14 mouse cellular contexts compared by ENCODE assay signal in the genomic region with DNA sequence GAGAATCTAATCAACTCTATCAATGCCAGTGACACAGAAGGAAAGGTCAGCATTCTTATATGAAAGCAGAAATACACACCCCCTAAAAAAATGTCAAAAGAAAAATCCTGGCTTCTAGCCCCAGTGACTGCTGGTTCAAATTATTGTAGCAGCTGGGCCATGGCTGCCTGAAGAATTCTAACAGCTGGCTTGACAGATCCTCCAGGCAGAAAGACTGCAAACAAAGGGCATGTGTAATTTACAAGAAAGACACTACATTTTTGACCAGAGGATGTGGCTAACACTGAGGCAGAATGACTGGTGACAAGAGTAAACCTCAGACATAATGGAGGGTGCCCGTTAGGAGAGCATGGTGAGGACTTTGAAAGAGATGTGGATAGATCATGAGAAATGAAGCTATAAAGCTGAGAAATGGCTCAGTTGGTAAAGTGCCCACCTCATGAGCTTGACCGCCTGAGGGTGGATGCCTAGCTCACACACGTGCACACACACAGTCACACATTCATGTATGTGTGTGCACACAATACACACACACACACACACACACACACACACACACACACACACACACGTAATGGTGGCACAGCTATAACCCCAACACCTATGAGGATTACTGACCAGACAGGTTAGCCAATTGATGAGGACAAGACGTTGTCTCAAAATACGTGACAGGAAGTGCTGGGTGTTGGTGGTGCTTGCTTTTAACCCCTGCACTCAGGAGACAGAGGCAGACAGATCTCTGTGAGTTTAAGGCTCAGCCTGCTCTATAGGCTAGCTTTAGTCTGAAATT. TPM values are rescaled to one million over a fixed set of nuclear protein-coding genes. Genes with fewer than 3 reads are reported as not detected.
DNase-seq lines count a peak whose midpoint lies in the region; ATAC-seq and TF ChIP-seq lines count a peak whose summit lies in the region.
"Had no signal": no experiment of that assay in that cellular context is flagged by ENCODE, and none has a peak within 500 bp of the region (broad histone marks: within the 10 kb centered on the region; RNA-seq: fewer than 3 reads in every experiment).

No protein-coding gene starts in this region.

- no peaks in the 10 kb centered on the region for H3K9me3 ChIP-seq in lung, postnatal 0 days (ENCODE audit: low read length)
- H3K9me3 ChIP-seq in embryonic facial prominence, embryonic 13.5 days = no peaks in the 10 kb centered on the region
- no peaks in the 10 kb centered on the region for H3K9me3 ChIP-seq in liver, postnatal 0 days (ENCODE audit: low read length)
- H3K9me3 ChIP-seq: hindbrain, embryonic 13.5 days; midbrain, embryonic 15.5 days had no signal

- no peak overlapping the region for H3K27ac ChIP-seq in lung, postnatal 0 days (ENCODE audit: low read length)
- peak overlapping the region; percentile 68 for H3K27ac ChIP-seq in embryonic facial prominence, embryonic 13.5 days
- no peak overlapping the region for H3K27ac ChIP-seq in liver, postnatal 0 days (ENCODE audit: low read depth)
- H3K27ac ChIP-seq: hindbrain, embryonic 13.5 days; midbrain, embryonic 15.5 days had no signal

- ATAC-seq in lung, postnatal 0 days = peak; percentile 47
- ATAC-seq in embryonic facial prominence, embryonic 13.5 days (ENCODE audit: insufficient number of reproducible peaks, insufficient read depth, low FRiP score, low TSS enrichment, low read depth) = no peak
- ATAC-seq in megakaryocyte, adult 5-6 weeks (ENCODE audit: poor library complexity, severe bottlenecking) = peak; percentile 49; the same call in 1 of the 2 replicates
- no peak for ATAC-seq in monocyte, adult 5-6 weeks (replicated peaks; ENCODE audit: insufficient number of reproducible peaks, low FRiP score, low TSS enrichment, poor library complexity, severe bottlenecking)
- ATAC-seq in liver, postnatal 0 days = no peak
- ATAC-seq: forebrain, embryonic 16.5 days; midbrain, embryonic 15.5 days; Patski had no signal

- no peaks in the 10 kb centered on the region for H3K27me3 ChIP-seq in lung, postnatal 0 days (replicated peaks; ENCODE audit: insufficient read depth, low read length)
- H3K27me3 ChIP-seq in embryonic facial prominence, embryonic 13.5 days = no peaks in the 10 kb centered on the region
- no peaks in the 10 kb centered on the region for H3K27me3 ChIP-seq in liver, postnatal 0 days (ENCODE audit: insufficient read depth, low read length)
- H3K27me3 ChIP-seq: hindbrain, embryonic 13.5 days; midbrain, embryonic 15.5 days; Patski had no signal

- H3K4me1 ChIP-seq in lung, postnatal 0 days (ENCODE audit: insufficient read depth, low read depth, low read length) = no peaks in the 10 kb centered on the region
- H3K4me1 ChIP-seq in embryonic facial prominence, embryonic 13.5 days = peaks cover 12% of the 10 kb centered on the region
- peaks cover 8% of the 10 kb centered on the region for H3K4me1 ChIP-seq in liver, postnatal 0 days (ENCODE audit: insufficient read depth)
- H3K4me1 ChIP-seq: hindbrain, embryonic 13.5 days; midbrain, embryonic 15.5 days had no signal

- H3K4me3 ChIP-seq in lung, postnatal 0 days (ENCODE audit: low read depth, low read length) = no peak overlapping the region
- no peak overlapping the region for H3K4me3 ChIP-seq in embryonic facial prominence, embryonic 13.5 days
- no peak overlapping the region for H3K4me3 ChIP-seq in liver, postnatal 0 days (ENCODE audit: low read depth, low read length)
- H3K4me3 ChIP-seq: hindbrain, embryonic 13.5 days; midbrain, embryonic 15.5 days had no signal

- 66% methylated on average over 6 of the region's 6 CpGs for WGBS in lung, postnatal 0 days
- WGBS in embryonic facial prominence, embryonic 13.5 days = 68% methylated on average over 6 of the region's 6 CpGs
- 80% methylated on average over 6 of the region's 6 CpGs for WGBS in liver, postnatal 0 days (ENCODE audit: insufficient replicate concordance)

- peak; percentile 22 for DNase-seq in embryo, embryonic 11 days
- DNase-seq in embryo, embryonic 10 days (ENCODE audit: low spot score) = no peak
- DNase-seq in lung, postnatal 0 days (ENCODE audit: low spot score) = peak; percentile 67
- no peak for DNase-seq in lung, adult 18-20 months
- no peak for DNase-seq in liver, postnatal 0 days
- DNase-seq: cerebellum, postnatal 14 days; kidney, postnatal 36 days had no signal

- no peak overlapping the region for H3K9ac ChIP-seq in lung, postnatal 0 days (replicated peaks; ENCODE audit: low read depth)
- no peak overlapping the region; the same call in 1 of the 2 replicates for H3K9ac ChIP-seq in embryonic facial prominence, embryonic 13.5 days
- H3K9ac ChIP-seq in liver, postnatal 0 days (replicated peaks) = no peak overlapping the region
- H3K9ac ChIP-seq: hindbrain, embryonic 13.5 days; midbrain, embryonic 15.5 days had no signal

- no peaks in the 10 kb centered on the region for H3K36me3 ChIP-seq in lung, postnatal 0 days (ENCODE audit: insufficient read depth, low read length)
- no peaks in the 10 kb centered on the region for H3K36me3 ChIP-seq in embryonic facial prominence, embryonic 13.5 days
- no peaks in the 10 kb centered on the region for H3K36me3 ChIP-seq in liver, postnatal 0 days (replicated peaks; ENCODE audit: insufficient read depth, low read length)
- H3K36me3 ChIP-seq: hindbrain, embryonic 13.5 days; midbrain, embryonic 15.5 days had no signal

- no peak overlapping the region for H3K4me2 ChIP-seq in lung, postnatal 0 days (replicated peaks; ENCODE audit: low read depth, low read length)
- no peak overlapping the region for H3K4me2 ChIP-seq in embryonic facial prominence, embryonic 13.5 days
- H3K4me2 ChIP-seq in liver, postnatal 0 days (ENCODE audit: low read depth, low read length) = no peak overlapping the region
- H3K4me2 ChIP-seq: hindbrain, embryonic 13.5 days; midbrain, embryonic 15.5 days had no signal

- no peak for TF ChIP-seq CTCF in lung, postnatal 0 days (IDR thresholded peaks at IDR 0.05)
- no peak for TF ChIP-seq CTCF in liver, postnatal 0 days (IDR thresholded peaks at IDR 0.05; ENCODE audit: low read depth)

- no peak for TF ChIP-seq EP300 in lung, postnatal 0 days (IDR thresholded peaks at IDR 0.05)
- TF ChIP-seq EP300 in liver, postnatal 0 days (IDR thresholded peaks at IDR 0.05; ENCODE audit: low read depth) = no peak

RNA-seq across cellular contexts. Expression of a gene that starts 42.4 kb away (rescaled TPM):
- polyA plus RNA-seq in lung, postnatal 0 days (2015; fragmentation: Nextera tagmentation; extraction: Ambion mirVana) = 13.8 and 16.2 TPM in 2 replicates
- polyA plus RNA-seq in embryonic facial prominence, embryonic 13.5 days (2015; fragmentation: Nextera tagmentation; extraction: Ambion mirVana) = 11.2 and 12.0 TPM in 2 replicates
- 47.6 and 53.4 TPM in 2 replicates for total RNA-seq in megakaryocyte, adult 5-6 weeks (2015)
- total RNA-seq in megakaryocyte, adult 5-6 weeks (2017) = 28.9 and 32.8 TPM in 2 replicates
- 254 to 534 TPM (median 259 TPM) in 3 replicates for total RNA-seq in monocyte, adult 5-6 weeks (2017)
- 8.3 and 8.4 TPM in 2 replicates for polyA plus RNA-seq in liver, postnatal 0 days (2015; fragmentation: Nextera tagmentation; extraction: Ambion mirVana)

Comparison
In these comparisons a context has a peak if more than half of its experiments do, and no peak if none do; other contexts are left out.
1. DNase-seq: peak in embryo, embryonic 11 days (single experiment) and lung, postnatal 0 days (single experiment); none in embryo, embryonic 10 days (single experiment), lung, adult 18-20 months (0 of 2) and liver, postnatal 0 days (single experiment).
2. ATAC-seq: peak in lung, postnatal 0 days (single experiment) and megakaryocyte, adult 5-6 weeks (single experiment); none in embryonic facial prominence, embryonic 13.5 days (single experiment), monocyte, adult 5-6 weeks (single experiment) and liver, postnatal 0 days (single experiment).